Mouse (Mus musculus) hindbrain, embryonic 11.5 days (tissue): ENCODE measurements around the gene Tspyl2. TPM values are rescaled to one million over a fixed set of nuclear protein-coding genes. Genes with fewer than 3 reads are reported as not detected.
"Not testable (repeated sequence)": the region's sequence is repeated elsewhere in the genome, so short reads cannot be mapped to it uniquely, and the experiment has no call there.

Experiments used
- ATAC-seq: fragments of 200-750 bp; cut with Nextera tagmentation; 2 replicates; pipeline ENCODE4 v1.8.0; 2017; ENCODE audit warnings: mild to moderate bottlenecking, moderate TSS enrichment, moderate library complexity; ENCODE audit not compliant: low FRiP score
- DNase-seq: peaks from one replicate; pipeline ENCODE4 v3.0.0-alpha.2; 2015; ENCODE audit warnings: low spot score
- H3K27ac ChIP-seq: fragments of 300-500 bp; sonication (generic); 2 replicates; pipeline ENCODE4 v1.5.1; 2014; ENCODE audit warnings: mild to moderate bottlenecking, low read depth, low read length
- H3K27me3 ChIP-seq: fragments of 300-500 bp; sonication (generic); 2 replicates; pipeline ENCODE4 v1.6.1; 2014; ENCODE audit warnings: mild to moderate bottlenecking, low read length, moderate library complexity, mixed read lengths; ENCODE audit not compliant: control insufficient read depth, insufficient read depth
- H3K36me3 ChIP-seq: fragments of 300-500 bp; sonication (generic); 2 replicates; pipeline ENCODE4 v1.6.1; 2014; ENCODE audit warnings: mild to moderate bottlenecking, low read length, moderate library complexity, mixed read lengths; ENCODE audit not compliant: control insufficient read depth, insufficient read depth
- H3K4me1 ChIP-seq: fragments of 300-500 bp; sonication (generic); replicated peaks from 2 replicates; pipeline ENCODE4 v1.6.1; 2014; ENCODE audit warnings: low read length, mixed read lengths; ENCODE audit not compliant: control insufficient read depth, insufficient read depth
- H3K4me2 ChIP-seq: fragments of 300-500 bp; sonication (generic); replicated peaks from 2 replicates; pipeline ENCODE4 v1.6.1; 2014; ENCODE audit warnings: mild to moderate bottlenecking, low read depth, low read length
- H3K4me3 ChIP-seq: fragments of 300-500 bp; sonication (generic); 2 replicates; pipeline ENCODE4 v1.5.1; 2014; ENCODE audit warnings: low read depth, low read length
- H3K9ac ChIP-seq: fragments of 300-500 bp; sonication (generic); 2 replicates; pipeline ENCODE4 v1.6.1; 2014; ENCODE audit warnings: low read depth, low read length
- H3K9me3 ChIP-seq: fragments of 300-500 bp; sonication (generic); 2 replicates; pipeline ENCODE4 v1.6.1; 2016; ENCODE audit warnings: low read length; ENCODE audit not compliant: control insufficient read depth
- WGBS: fragments of 180-500 bp; shearing (Covaris S2); extraction: QIAGEN DNeasy Blood & Tissue Kit; methylation state at CpG from one replicate; pipeline ENCODE4 v1.1.7; 2014; 5-methylcytosine and 5-hydroxymethylcytosine counted together
- polyA plus RNA-seq: library from polyadenylated mRNA; unstranded; fragments of >200 nt; fragmentation: Nextera tagmentation; extraction: Ambion mirVana; gene quantifications from 2 replicates; pipeline ENCODE4 v1.2.1, GENCODE M21; 2014

Tspyl2 gene
- polyA plus RNA-seq, 1 experiment from 2014 or later = 38.5 TPM

DNA sequence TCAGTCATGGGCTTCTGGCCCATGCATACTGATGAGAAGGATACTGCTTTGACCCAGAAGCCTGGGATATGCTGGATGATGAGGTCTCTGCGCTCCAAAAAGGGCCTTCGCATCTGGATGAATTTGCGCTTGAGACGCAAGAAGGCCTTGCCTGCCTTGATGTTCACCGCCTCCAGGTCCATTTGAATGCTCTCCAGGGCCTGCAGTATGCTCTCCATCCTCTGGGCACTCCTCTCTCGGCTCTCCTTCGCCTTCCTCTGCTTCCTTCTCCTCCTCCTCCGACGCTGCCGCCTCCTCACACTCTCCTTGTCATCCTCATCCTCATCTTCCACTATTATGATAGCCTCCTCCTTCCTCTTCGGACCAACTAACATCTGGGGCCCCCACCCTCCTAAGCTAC lies 729 bp downstream of the Tspyl2 start:
- Histone ChIP-seq H3K9me3 (no peaks in the 10 kb centered on the region), H3K4me3 (peak overlapping the region; percentile 59), H3K36me3 (peaks cover 4% of the 10 kb centered on the region; the same call in 1 of the 2 replicates), H3K9ac (peak overlapping the region; percentile 68; the same call in 1 of the 2 replicates), H3K4me2 (peak overlapping the region; percentile 54), H3K4me1 (no peaks in the 10 kb centered on the region), H3K27ac (no peak overlapping the region), H3K27me3 (peaks cover 60% of the 10 kb centered on the region)
- no peak for ATAC-seq
- 34% methylated on average over 10 of the region's 11 CpGs for WGBS
- peak; percentile 29 for DNase-seq

DNA sequence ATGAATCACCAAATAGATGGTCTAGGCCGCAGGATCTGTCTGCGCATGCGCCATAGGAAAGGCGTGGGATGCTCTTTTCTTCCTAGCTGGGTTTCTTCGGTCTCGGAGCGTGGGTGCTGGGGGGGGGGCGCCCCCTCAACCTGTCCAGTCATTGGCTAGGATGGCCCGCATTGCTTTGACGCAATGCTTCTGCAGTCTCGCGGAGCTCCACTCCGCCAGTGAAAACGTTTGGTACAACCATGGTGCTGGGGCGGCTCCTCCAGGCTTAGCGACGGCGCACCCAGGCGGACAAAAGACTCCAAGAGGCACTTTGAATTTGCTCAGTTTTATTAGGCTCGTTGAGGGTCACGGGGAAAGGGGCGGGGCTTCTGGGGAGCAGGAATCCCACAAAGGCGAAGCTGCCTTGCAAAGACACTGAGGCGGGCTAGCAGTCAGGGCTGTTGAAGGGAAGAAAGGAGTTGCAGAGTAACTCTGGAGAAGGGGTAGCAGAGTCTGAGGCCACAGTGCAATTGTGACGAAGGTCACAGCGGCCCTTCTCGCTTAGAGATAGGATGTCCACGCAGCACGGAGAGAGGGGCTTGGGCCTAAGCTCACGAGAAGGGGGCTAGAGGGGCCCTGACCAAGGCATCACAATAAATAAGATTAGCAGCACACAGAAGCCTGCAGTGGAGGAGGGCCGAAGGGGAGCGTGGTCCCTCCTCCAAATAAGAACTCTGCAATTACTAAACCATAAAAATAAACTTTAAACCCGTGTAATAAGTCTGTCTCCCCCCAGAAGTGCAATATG lies 5.5 kb downstream of the Tspyl2 start:
- Histone ChIP-seq H3K36me3 (peaks cover 4% of the 10 kb centered on the region; the same call in 1 of the 2 replicates), H3K9ac (peak overlapping the region; percentile 67), H3K4me2 (peak overlapping the region; percentile 39), H3K9me3 (no peaks in the 10 kb centered on the region), H3K4me1 (no peaks in the 10 kb centered on the region), H3K4me3 (peak overlapping the region; percentile 14), H3K27ac (peak overlapping the region; percentile 93), H3K27me3 (peaks cover 26% of the 10 kb centered on the region)
- 11% methylated on average over 32 of the region's 33 CpGs for WGBS
- ATAC-seq (peak; percentile 99), DNase-seq (peak; percentile 88)

- H3K4me3 ChIP-seq, H3K4me2 ChIP-seq, H3K4me1 ChIP-seq, DNase-seq, H3K9ac ChIP-seq, H3K36me3 ChIP-seq, H3K9me3 ChIP-seq: not testable (repeated sequence)
- peak; percentile 58 for ATAC-seq
- 56% methylated on average over 4 of the region's 4 CpGs for WGBS
- peaks cover 20% of the 10 kb centered on the region for H3K27me3 ChIP-seq
- H3K27ac ChIP-seq = 0 out of 2 replicates have a peak overlapping the region, but pooled peaks have one; percentile 49
These were observed 6.1 kb downstream of the Tspyl2 start for GRCm38 (mm10) chrX:152336123-152336522.

DNA sequence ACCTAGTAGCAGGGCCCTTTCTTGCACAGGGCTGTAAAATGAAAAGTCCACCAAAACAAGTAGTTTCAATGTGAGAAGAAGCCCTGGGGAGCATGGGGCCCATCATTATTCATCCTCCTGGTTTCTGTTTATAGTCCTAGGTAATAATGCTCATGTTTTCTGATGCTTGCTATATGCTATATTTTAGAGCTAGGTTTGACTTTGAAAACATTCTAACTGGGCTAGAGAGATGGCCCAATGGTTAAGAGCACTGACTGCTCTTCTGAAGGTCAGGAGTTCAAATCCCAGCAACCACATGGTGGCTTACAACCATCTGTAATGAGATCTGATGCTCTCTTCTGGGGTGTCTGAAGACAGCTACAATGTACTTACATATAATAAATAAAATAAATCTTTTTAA lies 12.8 kb downstream of the Tspyl2 start:
- not testable (repeated sequence) for H3K4me2 ChIP-seq, H3K4me3 ChIP-seq, H3K4me1 ChIP-seq, H3K27ac ChIP-seq, H3K9me3 ChIP-seq, DNase-seq, ATAC-seq, H3K36me3 ChIP-seq, H3K9ac ChIP-seq
- H3K27me3 ChIP-seq = peaks cover 19% of the 10 kb centered on the region

- Histone ChIP-seq H3K9ac (no peak overlapping the region; the same call in 1 of the 2 replicates), H3K4me2 (peak overlapping the region; percentile 28), H3K36me3 (no peaks in the 10 kb centered on the region), H3K4me3 (no peak overlapping the region; the same call in none of the 2 replicates), H3K27me3 (peaks cover 19% of the 10 kb centered on the region), H3K9me3 (no peaks in the 10 kb centered on the region), H3K27ac (no peak overlapping the region), H3K4me1 (no peaks in the 10 kb centered on the region)
- ATAC-seq (0 out of 2 replicates have a peak, but pooled peaks have one; percentile 27), DNase-seq (no peak)
- WGBS = 21% methylated on average over 8 of the region's 8 CpGs
These were observed 14.6 kb downstream of the Tspyl2 start for GRCm38 (mm10) chrX:152327689-152328052.

GRCm38 (mm10) chrX:152326996-152327688 lies 15.1 kb downstream of the Tspyl2 start, which contains the start of gene Kantr:
Gene Kantr (minus strand): TSS chrX:152327495.
- ATAC-seq (peak; percentile 99), DNase-seq (peak; percentile 71)
- WGBS = 13% methylated on average over 27 of the region's 29 CpGs
- peak within 1 kb of the TSS; percentile 54 for H3K9ac ChIP-seq
- peaks cover 19% of the 10 kb centered on the region for H3K27me3 ChIP-seq
- H3K9me3 ChIP-seq = no peaks in the 10 kb centered on the region
- H3K27ac ChIP-seq = no peak within 1 kb of the TSS
- H3K36me3 ChIP-seq = no peaks in the 10 kb centered on the region
- H3K4me1 ChIP-seq = no peaks in the 10 kb centered on the region
- peak within 1 kb of the TSS; percentile 52 for H3K4me3 ChIP-seq
- peak within 1 kb of the TSS; percentile 43 for H3K4me2 ChIP-seq

DNA sequence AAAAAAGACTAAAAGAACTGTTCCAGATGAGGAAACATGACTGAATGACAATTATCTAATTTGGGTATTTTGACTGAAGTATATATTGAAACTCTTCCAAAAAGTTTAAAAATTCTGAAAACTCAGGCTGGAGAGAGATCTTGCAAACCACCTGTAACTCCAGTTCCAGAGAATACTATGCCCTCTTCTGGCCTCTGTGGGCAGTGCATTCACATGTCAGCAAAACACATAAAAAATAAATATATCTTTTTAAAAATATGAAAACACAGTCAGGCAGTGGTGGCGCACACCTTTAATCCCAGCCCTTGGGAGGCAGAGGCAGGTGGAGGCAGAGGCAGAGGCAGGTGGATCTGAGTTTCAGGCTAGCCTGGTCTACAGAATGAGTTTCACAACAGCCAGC lies 18.6 kb downstream of the Tspyl2 start:
- H3K4me1 ChIP-seq = no peaks in the 10 kb centered on the region
- H3K27ac ChIP-seq = no peak overlapping the region
- ATAC-seq (no peak), DNase-seq (no peak)
- H3K4me3 ChIP-seq = no peak overlapping the region
- no peak overlapping the region for H3K4me2 ChIP-seq
- no peaks in the 10 kb centered on the region for H3K36me3 ChIP-seq
- no peaks in the 10 kb centered on the region for H3K9me3 ChIP-seq
- H3K27me3 ChIP-seq = peaks cover 21% of the 10 kb centered on the region
- no peak overlapping the region for H3K9ac ChIP-seq
- WGBS = 90% methylated on average over 1 of the region's 1 CpGs

DNA sequence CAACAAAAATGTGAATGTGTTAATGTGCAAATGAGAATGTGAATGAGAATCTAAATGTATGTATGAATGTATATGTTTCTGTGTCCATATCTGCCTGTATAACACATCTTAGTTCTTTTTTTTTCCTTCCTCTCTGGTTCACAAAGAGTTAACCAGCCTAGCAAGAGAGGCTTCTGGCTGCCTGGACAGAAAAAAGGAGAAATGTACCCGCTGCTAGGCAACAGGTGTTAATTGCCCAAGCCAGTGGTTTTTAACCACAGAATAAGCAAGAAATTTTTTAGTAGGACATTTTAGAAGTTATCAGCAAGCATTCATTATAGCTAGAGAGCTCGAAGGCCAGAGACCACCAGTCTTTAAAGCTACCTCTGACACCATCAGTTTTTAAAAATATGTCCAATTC lies 19.4 kb downstream of the Tspyl2 start:
- no peaks in the 10 kb centered on the region for H3K36me3 ChIP-seq
- peaks cover 17% of the 10 kb centered on the region for H3K27me3 ChIP-seq
- H3K27ac ChIP-seq = no peak overlapping the region
- no peak for ATAC-seq
- DNase-seq = no peak
- no peak overlapping the region for H3K4me2 ChIP-seq
- H3K9ac ChIP-seq = no peak overlapping the region
- 63% methylated on average over 2 of the region's 2 CpGs for whole genome bisulfite sequencing
- no peaks in the 10 kb centered on the region for H3K4me1 ChIP-seq
- no peak overlapping the region for H3K4me3 ChIP-seq
- H3K9me3 ChIP-seq = no peaks in the 10 kb centered on the region
